In genomic region chr13:95653696-95654095, GRCm38 (mm10) we compare ENCODE assay signal across 30 mouse cellular contexts. TPM values are rescaled to one million over a fixed set of nuclear protein-coding genes. Genes with fewer than 3 reads are reported as not detected.
DNase-seq lines count a peak whose midpoint lies in the region; ATAC-seq and TF ChIP-seq lines count a peak whose summit lies in the region.
"Had no signal": no experiment of that assay in that cellular context is flagged by ENCODE, and none has a peak within 500 bp of the region (broad histone marks: within the 10 kb centered on the region; RNA-seq: fewer than 3 reads in every experiment).

No protein-coding gene starts in this region.

- WGBS in forebrain, embryonic 11.5 days = 86% methylated on average over 4 of the region's 4 CpGs

- H3K4me2 ChIP-seq in forebrain, embryonic 11.5 days (ENCODE audit: low read depth, low read length, severe bottlenecking) = no peak overlapping the region
- H3K4me2 ChIP-seq: embryonic facial prominence, embryonic 13.5 days; forebrain, embryonic 13.5 days; heart, embryonic 13.5 days; hindbrain, embryonic 14.5 days had no signal

- no peak overlapping the region for H3K4me3 ChIP-seq in G1E (ENCODE audit: low read depth, low read length)
- no peak overlapping the region for H3K4me3 ChIP-seq in forebrain, embryonic 11.5 days (ENCODE audit: low read depth, low read length)
- H3K4me3 ChIP-seq: embryonic facial prominence, embryonic 10.5 days; embryonic facial prominence, embryonic 13.5 days; erythroblast, embryonic 14.5 days; forebrain, embryonic 13.5 days; heart, adult 2 months; heart, embryonic 10.5 days; heart, embryonic 13.5 days had no signal

- H3K27me3 ChIP-seq in G1E (ENCODE audit: insufficient read depth, low read length) = peaks cover 17% of the 10 kb centered on the region
- H3K27me3 ChIP-seq in forebrain, embryonic 11.5 days (ENCODE audit: control insufficient read depth, insufficient read depth, low read length) = no peaks in the 10 kb centered on the region
- H3K27me3 ChIP-seq: embryonic facial prominence, embryonic 13.5 days; forebrain, embryonic 13.5 days; heart, embryonic 13.5 days; Patski had no signal

- DNase-seq in 416B (ENCODE audit: low read depth) (peak; percentile 60), G1E (ENCODE audit: low spot score) (no peak), NIH3T3 (ENCODE audit: low read depth) (peak; percentile 23)
- DNase-seq in thymus, postnatal 0 days (ENCODE audit: low spot score) = no peak
- DNase-seq in forebrain, embryonic 11.5 days (ENCODE audit: low spot score) = no peak
- no peak for DNase-seq in left cerebral cortex, adult 18-20 months (ENCODE audit: low spot score in 2 of 2)
- DNase-seq: adrenal gland, postnatal 14 days; cerebellum, adult 18-20 months; cerebellum, adult 9-11 months; cerebellum, postnatal 25 days; embryo, embryonic 11 days; gastrocnemius, postnatal 10 days; gastrocnemius, postnatal 36 days; heart, adult 2 months; heart, postnatal 14 days; heart, postnatal 4 days had no signal

- H3K36me3 ChIP-seq in G1E (replicated peaks) = peaks cover 4% of the 10 kb centered on the region
- no peaks in the 10 kb centered on the region for H3K36me3 ChIP-seq in forebrain, embryonic 11.5 days (ENCODE audit: control insufficient read depth, insufficient read depth, low read length)
- H3K36me3 ChIP-seq: heart, embryonic 10.5 days; heart, embryonic 13.5 days had no signal

- H3K4me1 ChIP-seq in G1E (ENCODE audit: insufficient read depth, low read depth, low read length) = peaks cover 38% of the 10 kb centered on the region
- 0 out of 2 replicates have a peak, but pooled peaks cover 2% of the 10 kb centered on the region for H3K4me1 ChIP-seq in forebrain, embryonic 11.5 days (replicated peaks; ENCODE audit: control insufficient read depth, insufficient read depth, low read length)
- H3K4me1 ChIP-seq: forebrain, embryonic 13.5 days had no signal

- H3K27ac ChIP-seq in forebrain, embryonic 11.5 days (ENCODE audit: low read depth, low read length) = no peak overlapping the region
- H3K27ac ChIP-seq: embryonic facial prominence, embryonic 10.5 days; embryonic facial prominence, embryonic 13.5 days; forebrain, embryonic 13.5 days; heart, adult 2 months; hindbrain, embryonic 14.5 days; hindbrain, postnatal 0 days had no signal

- no peaks in the 10 kb centered on the region for H3K9me3 ChIP-seq in G1E (replicated peaks)
- H3K9me3 ChIP-seq in forebrain, embryonic 11.5 days (ENCODE audit: control insufficient read depth, low read length) = no peaks in the 10 kb centered on the region
- H3K9me3 ChIP-seq: embryonic facial prominence, embryonic 10.5 days; embryonic facial prominence, embryonic 13.5 days; forebrain, embryonic 13.5 days; heart, embryonic 10.5 days; heart, embryonic 13.5 days had no signal

- ATAC-seq in G1E (ENCODE audit: extremely low read depth, insufficient number of reproducible peaks, low FRiP score, poor library complexity, severe bottlenecking) = peak; percentile 17; the same call in 1 of the 2 replicates
- ATAC-seq in megakaryocyte progenitor cell, adult 5-6 weeks (replicated peaks; ENCODE audit: poor library complexity) = peak; percentile 33; the same call in 1 of the 2 replicates
- no peak for ATAC-seq in forebrain, embryonic 11.5 days (replicated peaks; ENCODE audit: low FRiP score)
- ATAC-seq: forebrain, embryonic 13.5 days; forebrain, embryonic 16.5 days; hindbrain, postnatal 0 days; inflammation-experienced regulatory T-cells, adult 6 months; intestine, embryonic 16.5 days; Patski had no signal

- TF ChIP-seq CTCF in G1E (IDR thresholded peaks at IDR 0.05; ENCODE audit: low read depth, low read length) = no peak

- no peak overlapping the region for H3K9ac ChIP-seq in forebrain, embryonic 11.5 days (ENCODE audit: low read length)
- H3K9ac ChIP-seq: embryonic facial prominence, embryonic 13.5 days; forebrain, embryonic 13.5 days; heart, embryonic 13.5 days; hindbrain, embryonic 14.5 days had no signal

RNA-seq across cellular contexts. Expression of gene F2r, which starts 35.4 kb away (rescaled TPM):
- total RNA-seq in G1E (2014; fragmentation: Nextera tagmentation) (not detected in 2 replicates), G1E (2017) (not detected in 2 replicates)
- polyA plus RNA-seq in G1E (2012) = 0.02 and 0.03 TPM in 2 replicates
- total RNA-seq in megakaryocyte progenitor cell, adult 5-6 weeks (2015) = 3.8 and 9.6 TPM in 2 replicates
- total RNA-seq in megakaryocyte progenitor cell, adult 5-6 weeks (2017) = 2.5 and 6.2 TPM in 2 replicates
- polyA plus RNA-seq in thymus, postnatal 0 days (2015; fragmentation: Nextera tagmentation; extraction: Ambion mirVana) = 24.9 and 27.2 TPM in 2 replicates
- 121 and 122 TPM in 2 replicates for polyA plus RNA-seq in forebrain, embryonic 11.5 days (2014; fragmentation: Nextera tagmentation; extraction: Ambion mirVana)
- 1 to 10 TPM; 3.2 TPM for total RNA-seq in left cerebral cortex, adult 18-20 months (2021)

RNA-seq across cellular contexts. Expression of gene F2rl2, which starts 43.0 kb away (rescaled TPM):
- total RNA-seq in G1E (2014; fragmentation: Nextera tagmentation) (not detected in 2 replicates), G1E (2017) (0.05 and 0.06 TPM in 2 replicates)
- polyA plus RNA-seq in G1E (2012) = not detected in 2 replicates
- 0.73 and 1.0 TPM in 2 replicates for total RNA-seq in megakaryocyte progenitor cell, adult 5-6 weeks (2015)
- total RNA-seq in megakaryocyte progenitor cell, adult 5-6 weeks (2017) = 0.07 TPM in 1 of 2 replicates, not detected in the other
- polyA plus RNA-seq in thymus, postnatal 0 days (2015; fragmentation: Nextera tagmentation; extraction: Ambion mirVana) = 0.56 and 0.76 TPM in 2 replicates
- polyA plus RNA-seq in forebrain, embryonic 11.5 days (2014; fragmentation: Nextera tagmentation; extraction: Ambion mirVana) = 2.3 and 3.1 TPM in 2 replicates
- 1 to 10 TPM in 1 of 2 experiments, under 1 TPM in 1; 0.88 to 1.9 TPM for total RNA-seq in left cerebral cortex, adult 18-20 months (2021)
- total RNA-seq: gastrocnemius, adult 18-20 months; gastrocnemius, postnatal 36 days had no signal
- polyA plus RNA-seq: erythroblast, embryonic 14.5 days; Patski had no signal

Comparison
In these comparisons a context has a peak if more than half of its experiments do, and no peak if none do; other contexts are left out.
1. DNase-seq: peak in 416B (single experiment) and NIH3T3 (single experiment); none in G1E (single experiment), thymus, postnatal 0 days (single experiment), forebrain, embryonic 11.5 days (single experiment) and left cerebral cortex, adult 18-20 months (0 of 2).